Mouse (Mus musculus): Measurements from ENCODE around the gene Slc6a8. TPM values are rescaled to one million over a fixed set of nuclear protein-coding genes. Genes with fewer than 3 reads are reported as not detected.
A peak's percentile ranks its signal among the peaks of the same experiment; 100 is the strongest.

Gene Slc6a8
- polyA plus RNA-seq, 1 experiment = 165 TPM

DNA sequence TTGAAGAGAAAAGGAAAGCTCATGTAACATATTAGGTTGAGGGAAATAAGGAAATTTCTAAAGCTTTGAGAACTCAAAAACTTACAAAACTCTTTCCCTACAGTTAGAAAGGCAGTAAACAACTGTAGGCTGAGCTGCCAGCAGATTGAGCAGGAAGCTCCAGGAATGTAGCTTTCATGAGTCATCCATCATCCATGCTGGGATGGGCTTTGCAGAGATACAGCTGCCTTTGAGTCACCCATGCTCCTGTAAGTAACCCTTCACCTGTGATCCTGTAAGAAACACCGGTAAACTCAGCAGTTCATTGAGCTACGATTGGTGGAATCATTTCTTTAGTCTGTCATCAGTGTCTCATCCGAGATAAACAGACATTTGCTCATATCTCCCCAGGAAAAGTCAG is 22.1 kb upstream of the Slc6a8 start:
- Histone ChIP-seq H3K4me3 (replicated peaks; ENCODE audit: insufficient read depth, low read depth, low read length) (no peak overlapping the region), H3K27ac (ENCODE audit: insufficient read depth, low read length) (no peak overlapping the region), H3K4me1 (ENCODE audit: control insufficient read depth, insufficient read depth, low read length) (no peaks in the 10 kb centered on the region; the same call in 1 of the 2 replicates), H3K27me3 (ENCODE audit: control insufficient read depth, insufficient read depth, low read length) (no peaks in the 10 kb centered on the region)
- no peak for DNase-seq
- TF ChIP-seq POLR2A (IDR thresholded peaks at IDR 0.05; ENCODE audit: borderline replicate concordance, insufficient read depth, low read length) (no peak), CTCF (IDR thresholded peaks at IDR 0.05; ENCODE audit: borderline replicate concordance, insufficient read depth, low read depth, low read length) (no peak)
- 88% methylated on average over 3 of the region's 3 CpGs for WGBS

DNA sequence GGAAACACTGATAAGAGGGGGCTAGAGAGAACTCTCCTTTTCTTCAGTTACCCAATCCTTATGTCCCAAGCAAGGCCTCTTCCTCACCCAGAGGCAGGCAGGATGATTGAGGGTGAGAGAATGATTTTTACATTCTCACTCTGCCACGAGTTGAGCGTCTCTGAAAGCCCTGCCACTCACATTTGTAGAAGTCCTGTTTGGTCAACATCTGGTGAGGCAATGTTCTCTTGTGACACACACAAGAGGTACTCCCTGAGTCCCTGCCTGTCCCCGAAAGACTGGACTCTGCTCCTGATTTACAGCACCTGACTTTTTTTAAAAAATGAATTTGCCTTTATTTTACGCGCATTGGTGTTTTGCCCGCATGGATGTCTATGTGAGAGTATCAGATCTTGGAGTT is 19.6 kb upstream of the Slc6a8 start:
- DNase-seq = no peak
- 92% methylated on average over 6 of the region's 6 CpGs for WGBS
- H3K4me3 ChIP-seq (replicated peaks; ENCODE audit: insufficient read depth, low read depth, low read length) = no peak overlapping the region
- no peaks in the 10 kb centered on the region for H3K27me3 ChIP-seq (ENCODE audit: control insufficient read depth, insufficient read depth, low read length)
- TF ChIP-seq CTCF (IDR thresholded peaks at IDR 0.05; ENCODE audit: borderline replicate concordance, insufficient read depth, low read depth, low read length) (no peak), POLR2A (IDR thresholded peaks at IDR 0.05; ENCODE audit: borderline replicate concordance, insufficient read depth, low read length) (no peak)
- H3K4me1 ChIP-seq (ENCODE audit: control insufficient read depth, insufficient read depth, low read length) = no peaks in the 10 kb centered on the region; the same call in none of the 2 replicates
- H3K27ac ChIP-seq (ENCODE audit: insufficient read depth, low read length) = no peak overlapping the region

DNA sequence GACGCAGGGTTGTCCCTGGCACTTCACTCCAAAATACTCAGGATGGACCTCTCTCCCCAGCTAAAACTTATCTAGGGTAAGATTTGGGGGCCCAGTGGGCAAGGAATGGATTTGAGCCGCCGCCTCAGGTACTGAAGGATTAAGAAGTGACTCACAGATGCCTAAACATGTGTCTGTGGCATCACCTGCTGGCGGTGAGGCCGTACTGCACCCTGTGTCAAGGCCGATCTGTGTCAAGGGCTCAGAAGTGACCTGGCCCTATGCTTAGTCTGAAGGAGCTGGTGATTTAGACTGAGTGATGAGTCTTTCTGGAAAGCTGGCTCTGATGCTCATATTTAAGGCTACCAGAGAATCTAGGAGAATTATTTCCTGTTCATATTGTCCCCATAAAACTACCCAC is 18.8 kb upstream of the Slc6a8 start:
- Histone ChIP-seq H3K27me3 (ENCODE audit: control insufficient read depth, insufficient read depth, low read length) (no peaks in the 10 kb centered on the region), H3K4me1 (ENCODE audit: control insufficient read depth, insufficient read depth, low read length) (peaks cover 7% of the 10 kb centered on the region), H3K4me3 (replicated peaks; ENCODE audit: insufficient read depth, low read depth, low read length) (no peak overlapping the region), H3K27ac (ENCODE audit: insufficient read depth, low read length) (no peak overlapping the region)
- 10% methylated on average over 6 of the region's 6 CpGs for WGBS
- peak; percentile 63 to 75 for DNase-seq
- peak; percentile 95 for TF ChIP-seq CTCF (IDR thresholded peaks at IDR 0.05; ENCODE audit: borderline replicate concordance, insufficient read depth, low read depth, low read length)
- no peak for TF ChIP-seq POLR2A (IDR thresholded peaks at IDR 0.05; ENCODE audit: borderline replicate concordance, insufficient read depth, low read length)

DNA sequence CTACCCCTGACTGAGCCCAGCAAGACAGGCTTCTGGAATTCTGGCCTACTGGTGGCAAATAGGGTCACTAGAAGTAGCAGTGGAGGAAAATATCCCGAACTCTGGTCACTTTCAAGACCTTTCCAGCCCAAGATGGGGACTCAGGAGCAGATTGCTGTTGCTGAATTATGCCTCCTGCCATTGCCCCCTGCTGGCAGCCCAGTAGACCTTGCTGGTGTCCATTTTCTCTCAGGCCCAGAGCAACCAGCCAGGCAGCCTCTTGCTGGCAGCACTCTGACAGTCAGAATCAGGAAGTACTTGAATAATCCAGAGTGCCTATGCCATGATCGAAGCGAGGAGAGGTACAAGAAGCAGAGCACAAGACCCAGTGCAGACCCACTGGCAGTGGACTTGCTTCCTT is 17.4 kb upstream of the Slc6a8 start:
- TF ChIP-seq POLR2A (IDR thresholded peaks at IDR 0.05; ENCODE audit: borderline replicate concordance, insufficient read depth, low read length) (no peak), CTCF (IDR thresholded peaks at IDR 0.05; ENCODE audit: borderline replicate concordance, insufficient read depth, low read depth, low read length) (no peak)
- H3K4me3 ChIP-seq (replicated peaks; ENCODE audit: insufficient read depth, low read depth, low read length) = no peak overlapping the region
- no peak for DNase-seq
- WGBS = 72% methylated on average over 3 of the region's 3 CpGs
- H3K4me1 ChIP-seq (ENCODE audit: control insufficient read depth, insufficient read depth, low read length) = peaks cover 14% of the 10 kb centered on the region
- no peak overlapping the region for H3K27ac ChIP-seq (ENCODE audit: insufficient read depth, low read length)
- H3K27me3 ChIP-seq (ENCODE audit: control insufficient read depth, insufficient read depth, low read length) = no peaks in the 10 kb centered on the region

DNA sequence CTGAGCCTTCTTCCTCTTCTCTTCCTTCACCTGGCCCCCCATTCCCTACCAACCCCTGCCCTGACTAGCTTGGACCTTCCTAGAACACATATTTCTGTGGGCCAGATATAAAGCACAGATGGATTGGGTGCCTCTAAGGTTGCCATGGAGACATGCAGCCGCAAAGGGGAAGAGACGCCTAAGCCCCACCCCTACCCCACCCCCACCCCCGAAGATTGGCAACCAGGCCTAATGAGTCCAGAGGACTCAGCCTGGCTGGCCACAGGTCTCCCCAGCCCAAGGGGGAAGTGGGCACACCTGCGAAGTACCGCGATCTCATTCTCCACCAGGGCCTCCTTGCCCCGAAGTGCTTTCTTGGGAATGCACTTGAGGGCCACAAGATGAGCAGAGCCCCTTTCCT is 14.6 kb upstream of the Slc6a8 start:
- Histone ChIP-seq H3K27ac (ENCODE audit: insufficient read depth, low read length) (peak overlapping the region; percentile 23; the same call in 1 of the 2 replicates), H3K4me3 (replicated peaks; ENCODE audit: insufficient read depth, low read depth, low read length) (no peak overlapping the region)

DNA sequence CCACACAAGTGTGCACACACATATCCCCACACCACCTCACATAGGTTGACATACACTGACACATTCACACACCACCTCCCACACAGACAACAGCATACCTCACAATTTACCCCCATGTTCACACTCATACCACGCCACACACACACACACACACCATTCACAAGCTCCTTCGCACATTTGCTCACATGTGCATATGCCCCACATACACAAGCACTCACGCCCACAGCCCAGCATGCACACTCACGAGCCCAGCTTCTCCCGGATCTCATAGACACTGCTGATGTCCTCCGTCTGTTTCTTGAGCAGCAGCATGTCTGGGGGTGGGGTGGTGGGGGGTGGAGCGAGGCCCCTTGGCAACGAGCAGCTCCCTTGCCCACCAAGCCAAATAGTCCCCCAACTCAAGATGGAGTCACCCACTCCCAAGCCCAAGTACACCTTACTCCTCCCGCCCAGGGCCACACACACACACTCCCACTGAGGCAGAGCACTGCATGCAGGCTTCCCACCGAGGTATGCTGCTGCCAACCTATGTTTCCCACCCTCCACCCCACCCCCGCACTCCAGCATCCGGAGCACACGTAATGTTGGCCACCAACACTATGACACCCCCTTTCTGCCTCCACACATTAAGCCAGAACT is 13.9 kb upstream of the Slc6a8 start:
- peak in 1 of 2 experiments; percentile 30 for DNase-seq
- TF ChIP-seq POLR2A (IDR thresholded peaks at IDR 0.05; ENCODE audit: borderline replicate concordance, insufficient read depth, low read length) (no peak), CTCF (IDR thresholded peaks at IDR 0.05; ENCODE audit: borderline replicate concordance, insufficient read depth, low read depth, low read length) (no peak)
- WGBS = 33% methylated on average over 13 of the region's 13 CpGs

More for the DNA sequence above, 14.6 kb upstream of the Slc6a8 start:
- 54% methylated on average over 7 of the region's 7 CpGs for WGBS
- DNase-seq = no peak
- Histone ChIP-seq H3K4me1 (ENCODE audit: control insufficient read depth, insufficient read depth, low read length) (peaks cover 18% of the 10 kb centered on the region), H3K27me3 (ENCODE audit: control insufficient read depth, insufficient read depth, low read length) (no peaks in the 10 kb centered on the region)
- TF ChIP-seq CTCF (IDR thresholded peaks at IDR 0.05; ENCODE audit: borderline replicate concordance, insufficient read depth, low read depth, low read length) = no peak
- no peak for TF ChIP-seq POLR2A (IDR thresholded peaks at IDR 0.05; ENCODE audit: borderline replicate concordance, insufficient read depth, low read length)

DNA sequence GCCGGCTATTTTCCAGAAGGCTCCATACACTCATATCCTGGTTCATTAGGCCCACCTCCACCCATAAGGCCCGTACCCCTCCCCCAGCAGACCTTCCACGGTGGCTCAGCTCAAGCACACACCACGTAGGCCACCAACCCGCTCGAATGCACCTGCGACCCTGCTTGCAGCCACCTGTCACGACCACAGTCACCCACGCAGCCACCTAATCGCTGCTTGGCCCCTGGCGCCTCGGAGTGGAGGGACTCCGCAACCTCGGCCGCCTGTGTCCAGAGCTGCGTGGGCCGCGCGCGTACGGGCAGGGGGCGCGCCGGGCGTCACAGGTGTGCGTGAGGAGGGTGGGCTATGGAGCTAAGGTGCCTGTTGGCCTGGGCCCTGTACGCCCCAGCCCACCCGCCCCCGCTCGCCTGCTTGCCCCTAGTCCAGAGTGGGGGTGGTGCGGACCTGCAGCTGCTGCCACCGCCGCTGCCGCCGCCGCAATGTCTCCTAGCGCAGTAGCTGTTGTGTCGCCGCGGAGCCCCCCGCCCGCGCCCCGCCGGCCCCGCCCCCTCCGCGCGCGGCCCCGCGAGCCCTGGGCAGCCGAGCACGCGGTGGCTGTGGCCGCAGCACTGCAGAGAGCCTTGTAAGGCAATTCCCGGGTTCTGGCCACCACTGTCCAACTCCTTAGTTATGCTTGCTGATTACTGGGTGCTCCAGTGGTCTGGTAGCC is 13.2 kb upstream of the Slc6a8 start, which contains the start of gene Pnck:
TSS of gene Pnck (minus strand) at position 543 of the 709 bp plus-strand sequence.
- H3K4me1 ChIP-seq (ENCODE audit: control insufficient read depth, insufficient read depth, low read length) = peaks cover 18% of the 10 kb centered on the region
- H3K27me3 ChIP-seq (ENCODE audit: control insufficient read depth, insufficient read depth, low read length) = no peaks in the 10 kb centered on the region
- peak; percentile 37 to 53 for DNase-seq
- TF ChIP-seq POLR2A (IDR thresholded peaks at IDR 0.05; ENCODE audit: borderline replicate concordance, insufficient read depth, low read length) (no peak), CTCF (IDR thresholded peaks at IDR 0.05; ENCODE audit: borderline replicate concordance, insufficient read depth, low read depth, low read length) (no peak)
- H3K27ac ChIP-seq (ENCODE audit: insufficient read depth, low read length) = peak within 1 kb of the TSS; percentile 68
- peak within 1 kb of the TSS; percentile 58 for H3K4me3 ChIP-seq (replicated peaks; ENCODE audit: insufficient read depth, low read depth, low read length)
- WGBS = 24% methylated on average over 38 of the region's 57 CpGs

More for the DNA sequence above, 13.9 kb upstream of the Slc6a8 start:
- Histone ChIP-seq H3K27me3 (ENCODE audit: control insufficient read depth, insufficient read depth, low read length) (no peaks in the 10 kb centered on the region), H3K4me3 (replicated peaks; ENCODE audit: insufficient read depth, low read depth, low read length) (peak overlapping the region; percentile 58), H3K27ac (ENCODE audit: insufficient read depth, low read length) (peak overlapping the region; percentile 68; the same call in 1 of the 2 replicates), H3K4me1 (ENCODE audit: control insufficient read depth, insufficient read depth, low read length) (peaks cover 18% of the 10 kb centered on the region)
